Mouse (Mus musculus): ENCODE results near the gene Fxyd4.

GRCm38 (mm10) chr6:117943899-117944298, 6.4 kb upstream of the Fxyd4 start:
- no peak for TF ChIP-seq CTCF (IDR thresholded peaks at IDR 0.05; ENCODE audit: borderline replicate concordance, insufficient read depth, low read depth, low read length)
- TF ChIP-seq POLR2A (IDR thresholded peaks at IDR 0.05; ENCODE audit: borderline replicate concordance, insufficient read depth, low read length), result no peak
